Mouse (Mus musculus): ENCODE measurements around the gene Mipep. TPM values are rescaled to one million over a fixed set of nuclear protein-coding genes. Genes with fewer than 3 reads are reported as not detected.

Mipep gene
- total RNA-seq, 2 experiments from 2014 or later = 37.9 to 43.6 TPM

Other genes with a start within 250 kb of the Mipep start
- gene Spata13, start 150.6 kb upstream of the Mipep start, total RNA-seq (2021) = 100 to 1,000 TPM; 152 to 167 TPM
- gene C1qtnf9, start 16.4 kb upstream of the Mipep start, total RNA-seq (2021) = 1 to 10 TPM; 5.5 to 5.9 TPM